Mouse (Mus musculus) myocyte (in vitro differentiated cells): ENCODE results near the gene 1700025F22Rik. TPM values are rescaled to one million over a fixed set of nuclear protein-coding genes. Genes with fewer than 3 reads are reported as not detected.
"Not testable (repeated sequence)": the region's sequence is repeated elsewhere in the genome, so short reads cannot be mapped to it uniquely, and the experiment has no call there.

Source experiments
- H3K27me3 ChIP-seq: one replicate; pipeline ENCODE4 v1.6.1; 2011; ENCODE audit not compliant: control insufficient read depth, insufficient read depth, insufficient read length
- H3K36me3 ChIP-seq: one replicate; pipeline ENCODE4 v1.6.1; 2011; ENCODE audit not compliant: control insufficient read depth, insufficient read depth
- H3K4me2 ChIP-seq: one replicate; pipeline ENCODE4 v1.6.1; 2011; ENCODE audit warnings: low read depth, control low read depth
- H3K4me3 ChIP-seq: one replicate; pipeline ENCODE4 v1.5.1; 2011; ENCODE audit warnings: mild to moderate bottlenecking, control low read depth, moderate library complexity
- H3K79me2 ChIP-seq: one replicate; pipeline ENCODE4 v1.6.1; 2011; ENCODE audit not compliant: control insufficient read depth, insufficient read depth
- H3ac ChIP-seq: one replicate; pipeline ENCODE4 v1.6.1; 2011; ENCODE audit not compliant: control insufficient read depth, insufficient read length
- CEBPB ChIP-seq: IDR thresholded peaks from 2 replicates; pipeline ENCODE4 v1.6.1; 2011; ENCODE audit warnings: mild to moderate bottlenecking, moderate library complexity; ENCODE audit not compliant: poor library complexity, insufficient read depth, severe bottlenecking
- E2F4 ChIP-seq: IDR thresholded peaks from one replicate; pipeline ENCODE4 v1.6.1; 2011; ENCODE audit warnings: mild to moderate bottlenecking, control low read depth, moderate library complexity; ENCODE audit not compliant: insufficient read depth
- MAX ChIP-seq: IDR thresholded peaks from one replicate; pipeline ENCODE4 v1.6.1; 2011; ENCODE audit warnings: low read depth, mild to moderate bottlenecking, control low read depth
- MYOD1 ChIP-seq, 3 experiments: IDR thresholded peaks; one replicate each; pipeline ENCODE4 v1.6.1; 2011; ENCODE audit warnings: control low read depth in 2 of 3, low read depth in 2 of 3, mild to moderate bottlenecking in 2 of 3, moderate library complexity in 1 of 3; ENCODE audit not compliant: insufficient read length in 2 of 3, control insufficient read depth in 1 of 3
- MYOG ChIP-seq, 3 experiments: IDR thresholded peaks; one replicate each; pipeline ENCODE4 v1.6.1; 2011; ENCODE audit warnings: control low read depth in 2 of 3, low read depth in 2 of 3, mild to moderate bottlenecking in 2 of 3; ENCODE audit not compliant: insufficient read length in 2 of 3, control insufficient read depth in 1 of 3, insufficient read depth in 1 of 3
- POLR2A ChIP-seq: IDR thresholded peaks from one replicate; pipeline ENCODE4 v1.6.1; 2011; ENCODE audit warnings: low read depth, mild to moderate bottlenecking, control low read depth, moderate library complexity; ENCODE audit not compliant: insufficient read length
- POLR2AphosphoS2 ChIP-seq: IDR thresholded peaks from one replicate; pipeline ENCODE4 v1.6.1; 2011; ENCODE audit warnings: low read depth, control low read depth; ENCODE audit not compliant: insufficient read length
- REST ChIP-seq: IDR thresholded peaks from one replicate; pipeline ENCODE4 v1.6.1; 2011; ENCODE audit warnings: mild to moderate bottlenecking, control low read depth, moderate library complexity; ENCODE audit not compliant: insufficient read depth, insufficient read length
- SRF ChIP-seq: IDR thresholded peaks from one replicate; pipeline ENCODE4 v1.6.1; 2011; ENCODE audit warnings: low read depth; ENCODE audit not compliant: control insufficient read depth, insufficient read length
- TCF12 ChIP-seq: IDR thresholded peaks from one replicate; pipeline ENCODE4 v1.6.1; 2011; ENCODE audit warnings: mild to moderate bottlenecking, control low read depth; ENCODE audit not compliant: poor library complexity, insufficient read depth, severe bottlenecking
- TCF3 ChIP-seq: IDR thresholded peaks from one replicate; pipeline ENCODE4 v1.6.1; 2011; ENCODE audit warnings: low read depth, control low read depth; ENCODE audit not compliant: insufficient read length
- USF1 ChIP-seq: IDR thresholded peaks from one replicate; pipeline ENCODE4 v1.6.1; 2011; ENCODE audit warnings: low read depth, mild to moderate bottlenecking, control low read depth, moderate library complexity
- polyA plus RNA-seq: library from polyadenylated mRNA; unstranded; fragments of >200 nt; fragmentation: generic; extraction: Trizol; gene quantifications from one replicate; pipeline ENCODE4 v1.2.1, GENCODE M21; 2012; ENCODE audit warnings: missing spikeins

Gene 1700025F22Rik
- polyA plus RNA-seq, 1 experiment: not detected

DNA sequence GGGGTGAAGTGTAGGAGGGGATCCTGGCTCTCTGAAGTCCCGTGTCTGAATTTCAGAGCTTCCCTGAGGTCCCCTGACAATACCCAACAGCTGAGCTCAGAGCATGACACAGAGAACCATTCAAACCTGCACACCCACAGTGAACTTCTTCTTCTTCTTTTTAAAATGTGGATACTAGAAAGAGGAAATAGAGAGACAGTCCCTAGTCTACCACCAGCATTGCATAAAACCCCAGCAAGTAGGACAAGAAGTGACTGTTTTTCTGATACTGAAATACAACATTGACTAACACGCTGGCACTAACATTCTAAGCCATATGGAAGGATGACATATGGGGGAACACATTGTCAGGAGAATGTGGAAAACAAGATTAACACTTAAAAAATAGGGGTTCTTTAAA is 45.8 kb downstream of the 1700025F22Rik start:
- no peak overlapping the region for H3K4me3 ChIP-seq
- no peak overlapping the region for H3K4me2 ChIP-seq
- TF ChIP-seq TCF12: no peak
- TF ChIP-seq MYOD1 (IDR thresholded peaks at IDR 0.05; ENCODE audit: control insufficient read depth in 1 of 3, insufficient read length in 2 of 3, low read depth in 2 of 3): no peak
- TF ChIP-seq POLR2AphosphoS2: no peak
- TF ChIP-seq CEBPB: no peak
- no peak for TF ChIP-seq USF1
- TF ChIP-seq E2F4: no peak
- TF ChIP-seq MAX: no peak
- TF ChIP-seq TCF3: no peak
- no peak for TF ChIP-seq POLR2A
- H3ac ChIP-seq: no peak overlapping the region
- H3K36me3 ChIP-seq: no peaks in the 10 kb centered on the region
- no peaks in the 10 kb centered on the region for H3K27me3 ChIP-seq
- H3K79me2 ChIP-seq: no peaks in the 10 kb centered on the region

DNA sequence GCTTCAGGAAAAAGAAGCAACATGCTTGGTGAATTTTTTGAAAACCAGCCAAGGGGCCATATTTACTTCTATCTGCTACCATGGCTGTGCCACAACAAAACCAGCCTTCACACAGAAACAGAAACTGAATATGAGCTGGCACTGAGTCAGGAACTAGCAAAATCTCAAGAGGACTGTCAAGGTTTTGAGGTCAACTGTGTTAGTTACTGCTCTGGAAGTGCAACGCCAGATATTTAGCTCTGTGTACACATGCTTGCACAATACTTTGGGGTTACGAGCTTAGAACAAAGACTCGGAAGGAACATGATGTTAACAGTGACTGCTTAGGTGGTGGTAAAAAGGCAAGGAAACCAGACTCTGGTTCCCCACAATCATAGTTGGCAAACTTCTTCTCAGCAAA is 57.4 kb downstream of the 1700025F22Rik start:
- no peak overlapping the region for H3K4me2 ChIP-seq
- H3K36me3 ChIP-seq: no peaks in the 10 kb centered on the region
- H3ac ChIP-seq: no peak overlapping the region
- no peaks in the 10 kb centered on the region for H3K79me2 ChIP-seq
- no peak for TF ChIP-seq TCF3
- TF ChIP-seq POLR2AphosphoS2: no peak
- TF ChIP-seq TCF12: no peak
- TF ChIP-seq MYOG (IDR thresholded peaks at IDR 0.05; ENCODE audit: control insufficient read depth in 1 of 3, insufficient read depth in 1 of 3, insufficient read length in 2 of 3, low read depth in 2 of 3): no peak
- no peak for TF ChIP-seq SRF
- no peak for TF ChIP-seq E2F4
- no peak for TF ChIP-seq MYOD1 (IDR thresholded peaks at IDR 0.05; ENCODE audit: control insufficient read depth in 1 of 3, insufficient read length in 2 of 3, low read depth in 2 of 3)
- no peak for TF ChIP-seq USF1
- TF ChIP-seq REST: no peak
- H3K27me3 ChIP-seq: no peaks in the 10 kb centered on the region
- no peak overlapping the region for H3K4me3 ChIP-seq

DNA sequence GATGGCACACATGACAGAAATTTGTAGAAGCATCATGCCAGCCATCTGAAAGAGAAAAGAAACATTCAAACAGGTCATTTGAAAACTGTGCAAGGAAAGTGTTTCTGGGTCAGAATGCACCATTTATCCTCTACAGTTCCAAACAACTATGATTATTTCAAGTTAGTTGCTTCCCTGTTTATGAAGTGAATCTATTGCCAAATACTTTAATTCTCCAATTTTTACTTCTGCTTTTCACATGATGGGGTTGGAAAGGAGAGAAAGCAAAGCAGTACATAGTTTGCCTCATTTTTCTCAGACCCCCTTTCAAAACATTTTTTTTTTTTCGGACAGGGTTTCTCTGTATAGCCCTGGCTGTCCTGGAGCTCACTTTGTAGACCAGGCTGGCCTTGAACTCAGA is 63.2 kb downstream of the 1700025F22Rik start:
- TF ChIP-seq MYOG (IDR thresholded peaks at IDR 0.05; ENCODE audit: control insufficient read depth in 1 of 3, insufficient read depth in 1 of 3, insufficient read length in 2 of 3, low read depth in 2 of 3): no peak
- TF ChIP-seq POLR2A: no peak
- no peak for TF ChIP-seq TCF12
- TF ChIP-seq REST: no peak
- TF ChIP-seq MYOD1 (IDR thresholded peaks at IDR 0.05; ENCODE audit: control insufficient read depth in 1 of 3, insufficient read length in 2 of 3, low read depth in 2 of 3): no peak
- no peak for TF ChIP-seq E2F4
- no peak for TF ChIP-seq TCF3
- no peak for TF ChIP-seq SRF
- TF ChIP-seq CEBPB: no peak
- TF ChIP-seq MAX: no peak
- TF ChIP-seq POLR2AphosphoS2: no peak
- TF ChIP-seq USF1: no peak
- H3K27me3 ChIP-seq: no peaks in the 10 kb centered on the region

DNA sequence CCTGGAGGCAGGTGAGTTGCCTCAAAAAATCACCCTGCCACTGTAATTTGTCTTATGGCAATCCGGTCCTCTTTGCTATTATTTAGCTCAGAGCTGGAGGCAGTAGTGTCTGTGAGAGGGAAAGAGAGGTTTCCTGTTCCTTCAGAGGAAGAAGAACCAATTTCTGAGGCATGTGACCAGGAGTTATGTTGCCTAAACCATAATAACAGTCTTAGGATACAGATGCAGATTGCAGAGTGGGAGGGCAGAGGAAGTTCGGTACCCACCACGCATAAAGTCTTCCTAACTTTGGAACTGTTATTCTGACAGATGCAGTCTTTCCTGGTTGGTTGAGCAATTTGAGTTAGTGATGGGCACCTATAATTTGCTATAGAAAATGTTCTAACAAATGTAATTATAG is 66.7 kb downstream of the 1700025F22Rik start:
- no peak for TF ChIP-seq USF1
- TF ChIP-seq REST: no peak
- TF ChIP-seq E2F4: no peak
- no peak for TF ChIP-seq TCF3
- TF ChIP-seq POLR2AphosphoS2: no peak
- TF ChIP-seq MAX: no peak
- TF ChIP-seq CEBPB: no peak
- TF ChIP-seq POLR2A: no peak
- TF ChIP-seq MYOG (IDR thresholded peaks at IDR 0.05; ENCODE audit: control insufficient read depth in 1 of 3, insufficient read depth in 1 of 3, insufficient read length in 2 of 3, low read depth in 2 of 3): no peak
- no peak for TF ChIP-seq TCF12
- TF ChIP-seq MYOD1 (IDR thresholded peaks at IDR 0.05; ENCODE audit: control insufficient read depth in 1 of 3, insufficient read length in 2 of 3, low read depth in 2 of 3): no peak
- TF ChIP-seq SRF: no peak
- H3K36me3 ChIP-seq: no peaks in the 10 kb centered on the region
- no peak overlapping the region for H3K4me3 ChIP-seq
- H3K79me2 ChIP-seq: no peaks in the 10 kb centered on the region
- no peak overlapping the region for H3ac ChIP-seq
- H3K27me3 ChIP-seq: no peaks in the 10 kb centered on the region
- no peak overlapping the region for H3K4me2 ChIP-seq

More for the DNA sequence above, 63.2 kb downstream of the 1700025F22Rik start:
- Histone ChIP-seq H3K36me3 (no peaks in the 10 kb centered on the region), H3ac (no peak overlapping the region), H3K4me2 (no peak overlapping the region), H3K4me3 (no peak overlapping the region), H3K79me2 (no peaks in the 10 kb centered on the region)

DNA sequence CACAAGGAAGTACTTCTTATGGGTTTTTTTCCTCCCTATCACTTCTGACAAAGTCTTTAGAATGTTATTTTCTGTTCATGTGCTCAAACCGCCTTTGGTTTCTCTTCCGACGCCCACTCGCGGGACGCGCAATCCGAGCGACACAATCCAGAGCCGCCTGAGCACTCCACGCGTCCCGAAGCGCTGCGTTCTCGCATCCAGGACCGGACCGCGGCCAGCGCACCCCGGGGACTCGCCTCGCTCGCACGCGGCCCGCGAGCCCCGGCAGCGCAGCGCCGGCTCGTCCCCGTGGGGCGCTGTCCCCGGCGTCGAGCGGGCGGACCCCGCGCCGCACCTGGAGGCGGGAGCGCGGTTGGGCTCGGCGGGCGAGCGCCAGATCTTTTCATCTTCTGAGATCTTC is 73.0 kb downstream of the 1700025F22Rik start:
- H3K4me2 ChIP-seq, H3K27me3 ChIP-seq, H3ac ChIP-seq, H3K79me2 ChIP-seq, H3K36me3 ChIP-seq, H3K4me3 ChIP-seq: not testable (repeated sequence)

Other genes with a start within 250 kb of the 1700025F22Rik start
- 0.05 TPM for gene Zp1, start 244.7 kb downstream of the 1700025F22Rik start, polyA plus RNA-seq
- gene Ptgdr2, start 228.2 kb downstream of the 1700025F22Rik start, polyA plus RNA-seq: 0.10 TPM
- gene Ccdc86, start 216.1 kb downstream of the 1700025F22Rik start, polyA plus RNA-seq: 33.1 TPM
- 0.30 TPM for gene Ms4a10, start 190.7 kb downstream of the 1700025F22Rik start, polyA plus RNA-seq
- not detected for gene Ms4a15, start 172.1 kb downstream of the 1700025F22Rik start, polyA plus RNA-seq
- gene Ms4a18, start 147.3 kb downstream of the 1700025F22Rik start, polyA plus RNA-seq: 0.04 TPM
- 0.17 TPM for gene Ms4a8a, start 84.2 kb downstream of the 1700025F22Rik start, polyA plus RNA-seq
- gene 1700017D01Rik, start 34.4 kb downstream of the 1700025F22Rik start, polyA plus RNA-seq: not detected
- not detected for gene Ms4a13, start 31.4 kb upstream of the 1700025F22Rik start, polyA plus RNA-seq
- gene Ms4a12, start 67.1 kb upstream of the 1700025F22Rik start, polyA plus RNA-seq: not detected
- not detected for gene Ms4a1, start 100.9 kb upstream of the 1700025F22Rik start, polyA plus RNA-seq
- not detected for gene Ms4a5, start 118.6 kb upstream of the 1700025F22Rik start, polyA plus RNA-seq
- not detected for gene Ms4a14, start 149.1 kb upstream of the 1700025F22Rik start, polyA plus RNA-seq
- gene Ms4a7, start 170.8 kb upstream of the 1700025F22Rik start, polyA plus RNA-seq: not detected
- not detected for gene Ms4a4a, start 210.2 kb upstream of the 1700025F22Rik start, polyA plus RNA-seq
- not detected for gene Ms4a4c, start 239.4 kb upstream of the 1700025F22Rik start, polyA plus RNA-seq